Mouse (Mus musculus): ENCODE results near the gene Pde5a. TPM values are rescaled to one million over a fixed set of nuclear protein-coding genes. Genes with fewer than 3 reads are reported as not detected.

Pde5a gene
- polyA plus RNA-seq, 1 experiment from 2014 or later, result 60.0 TPM

GRCm38 (mm10) chr3:122898254-122898653, 169.5 kb downstream of the Pde5a start:
- Histone ChIP-seq H3K4me2 (replicated peaks; ENCODE audit: low read depth, low read length) (no peak overlapping the region), H3K4me1 (ENCODE audit: control insufficient read depth, insufficient read depth, low read length) (no peaks in the 10 kb centered on the region), H3K9ac (replicated peaks; ENCODE audit: low read depth, low read length) (no peak overlapping the region), H3K27ac (ENCODE audit: low read length) (no peak overlapping the region), H3K27me3 (ENCODE audit: control insufficient read depth, insufficient read depth, low read length) (no peaks in the 10 kb centered on the region), H3K4me3 (ENCODE audit: low read depth, low read length) (no peak overlapping the region), H3K36me3 (ENCODE audit: control insufficient read depth, insufficient read depth, low read length) (no peaks in the 10 kb centered on the region), H3K9me3 (ENCODE audit: control insufficient read depth, low read depth, low read length) (no peaks in the 10 kb centered on the region)
- 47% methylated on average over 6 of the region's 6 CpGs for WGBS
- ATAC-seq (ENCODE audit: insufficient number of reproducible peaks, insufficient read depth, low FRiP score, low read depth), result no peak

GRCm38 (mm10) chr3:122903746-122904433, 175.1 kb downstream of the Pde5a start:
- Histone ChIP-seq H3K27me3 (ENCODE audit: control insufficient read depth, insufficient read depth, low read length) (no peaks in the 10 kb centered on the region), H3K9me3 (ENCODE audit: control insufficient read depth, low read depth, low read length) (no peaks in the 10 kb centered on the region), H3K36me3 (ENCODE audit: control insufficient read depth, insufficient read depth, low read length) (no peaks in the 10 kb centered on the region), H3K27ac (ENCODE audit: low read length) (no peak overlapping the region), H3K4me2 (replicated peaks; ENCODE audit: low read depth, low read length) (no peak overlapping the region), H3K4me1 (ENCODE audit: control insufficient read depth, insufficient read depth, low read length) (no peaks in the 10 kb centered on the region), H3K4me3 (ENCODE audit: low read depth, low read length) (no peak overlapping the region), H3K9ac (replicated peaks; ENCODE audit: low read depth, low read length) (no peak overlapping the region)
- 37% methylated on average over 12 of the region's 12 CpGs for WGBS
- no peak for ATAC-seq (ENCODE audit: insufficient number of reproducible peaks, insufficient read depth, low FRiP score, low read depth)

GRCm38 (mm10) chr3:122907841-122908240, 179.1 kb downstream of the Pde5a start:
- Histone ChIP-seq H3K4me1 (ENCODE audit: control insufficient read depth, insufficient read depth, low read length) (no peaks in the 10 kb centered on the region), H3K4me3 (ENCODE audit: low read depth, low read length) (no peak overlapping the region), H3K9ac (replicated peaks; ENCODE audit: low read depth, low read length) (no peak overlapping the region), H3K4me2 (replicated peaks; ENCODE audit: low read depth, low read length) (no peak overlapping the region), H3K36me3 (ENCODE audit: control insufficient read depth, insufficient read depth, low read length) (no peaks in the 10 kb centered on the region), H3K27ac (ENCODE audit: low read length) (no peak overlapping the region), H3K27me3 (ENCODE audit: control insufficient read depth, insufficient read depth, low read length) (no peaks in the 10 kb centered on the region), H3K9me3 (ENCODE audit: control insufficient read depth, low read depth, low read length) (no peaks in the 10 kb centered on the region)
- WGBS, result 85% methylated on average over 2 of the region's 2 CpGs
- no peak for ATAC-seq (ENCODE audit: insufficient number of reproducible peaks, insufficient read depth, low FRiP score, low read depth)

Other genes starting within 250 kb of the Pde5a start
- gene Fnbp1l, start 109.2 kb upstream of the Pde5a start, polyA plus RNA-seq (2014; fragmentation: Nextera tagmentation; extraction: Ambion mirVana), result 79.6 and 84.7 TPM in 2 replicates
- gene Fabp2, start 166.1 kb downstream of the Pde5a start, polyA plus RNA-seq (2014; fragmentation: Nextera tagmentation; extraction: Ambion mirVana), result 2.5 and 3.1 TPM in 2 replicates
- gene Gm10959, start 190.4 kb downstream of the Pde5a start, polyA plus RNA-seq (2014; fragmentation: Nextera tagmentation; extraction: Ambion mirVana), result not detected in 2 replicates
- 148 and 150 TPM in 2 replicates for gene 1810037I17Rik, start 195.3 kb downstream of the Pde5a start, polyA plus RNA-seq (2014; fragmentation: Nextera tagmentation; extraction: Ambion mirVana)